Mouse (Mus musculus) liver, adult 2 months (tissue): ENCODE results near the gene Prpf39. TPM values are rescaled to one million over a fixed set of nuclear protein-coding genes. Genes with fewer than 3 reads are reported as not detected.

Source experiments
- DNase-seq: peaks from one replicate; pipeline ENCODE4 v3.0.0-alpha.2; 2011; ENCODE audit warnings: low read depth, low spot score; ENCODE audit errors: extremely low read depth
- H3K27ac ChIP-seq: fragments of 200-500 bp; replicated peaks from 2 replicates; pipeline ENCODE4 v1.5.1; 2012; ENCODE audit warnings: low read depth, mild to moderate bottlenecking, control low read depth, inconsistent platforms, low read length; ENCODE audit not compliant: insufficient read depth
- H3K27me3 ChIP-seq: fragments of 200-500 bp; 2 replicates; pipeline ENCODE4 v1.6.1; 2012; ENCODE audit warnings: mild to moderate bottlenecking, moderate library complexity, low read length, inconsistent platforms; ENCODE audit not compliant: control insufficient read depth, insufficient read depth
- H3K36me3 ChIP-seq: fragments of 200-500 bp; 2 replicates; pipeline ENCODE4 v1.6.1; 2012; ENCODE audit warnings: low read length, inconsistent platforms; ENCODE audit not compliant: control insufficient read depth, insufficient read depth
- H3K4me1 ChIP-seq: fragments of 200-500 bp; 2 replicates; pipeline ENCODE4 v1.6.1; 2011; ENCODE audit warnings: low read length; ENCODE audit not compliant: control insufficient read depth, insufficient read depth
- H3K4me3 ChIP-seq: fragments of 200-500 bp; 2 replicates; pipeline ENCODE4 v1.5.1; 2011; ENCODE audit warnings: low read depth, mild to moderate bottlenecking, control low read depth, low read length, moderate library complexity; ENCODE audit not compliant: insufficient read depth
- H3K79me2 ChIP-seq: fragments of 200-500 bp; 2 replicates; pipeline ENCODE4 v1.6.1; 2012; ENCODE audit warnings: inconsistent platforms, mild to moderate bottlenecking, low read length, moderate library complexity; ENCODE audit not compliant: control insufficient read depth, insufficient read depth
- H3K9ac ChIP-seq: fragments of 200-500 bp; 2 replicates; pipeline ENCODE4 v1.6.1; 2012; ENCODE audit warnings: low read depth, mild to moderate bottlenecking, control low read depth, inconsistent platforms, low read length
- CTCF ChIP-seq: fragments of 200-500 bp; IDR thresholded peaks from 2 replicates; pipeline ENCODE4 v1.5.1; 2011; ENCODE audit warnings: low read depth, low read length, control low read depth
- POLR2A ChIP-seq: fragments of 200-500 bp; IDR thresholded peaks from 2 replicates; pipeline ENCODE4 v1.6.1; 2011; ENCODE audit warnings: low read length, control low read depth; ENCODE audit not compliant: insufficient read depth; ENCODE audit errors: extremely low read depth
- WGBS: fragments of 180-500 bp; shearing (Covaris S2); methylation state at CpG from one replicate; pipeline ENCODE4 v1.1.7; 2018; 5-methylcytosine and 5-hydroxymethylcytosine counted together
- polyA plus RNA-seq: library from polyadenylated mRNA; depleted of rRNA; stranded (reverse); fragments of >200 nt; gene quantifications from 2 replicates; pipeline ENCODE4 v1.2.3, GENCODE M21; 2012; rRNA removed
- total RNA-seq: library from RNA; depleted of rRNA; stranded (reverse); fragments of >200 nt; gene quantifications from 2 replicates; pipeline ENCODE4 v1.2.3, GENCODE M21; 2014; rRNA removed

Prpf39 gene
- total RNA-seq (26.5 and 26.7 TPM in 2 replicates), polyA plus RNA-seq (2.5 and 3.8 TPM in 2 replicates)

GRCm38 (mm10) chr12:65036190-65036870, at the start of gene Prpf39:
TSS of gene Prpf39 (plus strand) at chr12:65036333.
- WGBS: under 1% methylated on average over 64 of the region's 65 CpGs

GRCm38 (mm10) chr12:65007725-65008124, 28.4 kb upstream of the Prpf39 start:
- no peaks in the 10 kb centered on the region for H3K27me3 ChIP-seq
- TF ChIP-seq CTCF: no peak
- TF ChIP-seq POLR2A: no peak
- peaks cover 56% of the 10 kb centered on the region for H3K36me3 ChIP-seq
- no peaks in the 10 kb centered on the region for H3K79me2 ChIP-seq
- no peak overlapping the region for H3K27ac ChIP-seq
- WGBS: 91% methylated on average over 3 of the region's 3 CpGs
- no peaks in the 10 kb centered on the region for H3K4me1 ChIP-seq
- H3K9ac ChIP-seq: no peak overlapping the region
- no peak for DNase-seq
- no peak overlapping the region for H3K4me3 ChIP-seq

More at GRCm38 (mm10) chr12:65036190-65036870, at the start of gene Prpf39:
- H3K36me3 ChIP-seq: no peaks in the 10 kb centered on the region
- peak within 1 kb of the TSS; percentile 100 for H3K9ac ChIP-seq
- H3K4me3 ChIP-seq: peak within 1 kb of the TSS; percentile 99
- peaks cover 11% of the 10 kb centered on the region for H3K4me1 ChIP-seq
- TF ChIP-seq CTCF: no peak
- peak; percentile 91 for TF ChIP-seq POLR2A
- H3K27me3 ChIP-seq: no peaks in the 10 kb centered on the region
- DNase-seq: peak; percentile 75
- peak within 1 kb of the TSS; percentile 93 for H3K27ac ChIP-seq
- peaks cover 16% of the 10 kb centered on the region; the same call in 1 of the 2 replicates for H3K79me2 ChIP-seq

GRCm38 (mm10) chr12:65022842-65023241, 13.3 kb upstream of the Prpf39 start:
- Histone ChIP-seq H3K79me2 (no peaks in the 10 kb centered on the region), H3K4me1 (no peaks in the 10 kb centered on the region), H3K27me3 (no peaks in the 10 kb centered on the region), H3K4me3 (no peak overlapping the region), H3K9ac (no peak overlapping the region), H3K27ac (no peak overlapping the region), H3K36me3 (peaks cover 12% of the 10 kb centered on the region)
- no peak for DNase-seq
- 98% methylated on average over 6 of the region's 6 CpGs for WGBS
- TF ChIP-seq CTCF (no peak), POLR2A (no peak)

- Histone ChIP-seq H3K36me3 (no peaks in the 10 kb centered on the region), H3K27me3 (no peaks in the 10 kb centered on the region), H3K4me3 (peak overlapping the region; percentile 99), H3K9ac (no peak overlapping the region), H3K27ac (no peak overlapping the region), H3K4me1 (peaks cover 11% of the 10 kb centered on the region), H3K79me2 (peaks cover 16% of the 10 kb centered on the region; the same call in 1 of the 2 replicates)
- 48% methylated on average over 8 of the region's 8 CpGs for WGBS
- no peak for DNase-seq
- TF ChIP-seq CTCF (no peak), POLR2A (no peak)
Observed at GRCm38 (mm10) chr12:65035839-65036189, 319 bp upstream of the Prpf39 start.

GRCm38 (mm10) chr12:65036892-65037545, 886 bp downstream of the Prpf39 start:
- no peak overlapping the region for H3K27ac ChIP-seq
- 6% methylated on average over 18 of the region's 18 CpGs for WGBS
- TF ChIP-seq CTCF (no peak), POLR2A (no peak)
- peak overlapping the region; percentile 99 for H3K4me3 ChIP-seq
- peak; percentile 17 for DNase-seq
- H3K36me3 ChIP-seq: no peaks in the 10 kb centered on the region
- H3K79me2 ChIP-seq: peaks cover 19% of the 10 kb centered on the region; the same call in 1 of the 2 replicates
- H3K9ac ChIP-seq: 0 out of 2 replicates have a peak overlapping the region, but pooled peaks have one; percentile 20
- no peaks in the 10 kb centered on the region for H3K27me3 ChIP-seq
- H3K4me1 ChIP-seq: peaks cover 11% of the 10 kb centered on the region
